Mouse (Mus musculus) gastrocnemius, postnatal 14 days (tissue): Measurements from ENCODE around the gene BC016579. TPM values are rescaled to one million over a fixed set of nuclear protein-coding genes. Genes with fewer than 3 reads are reported as not detected.
A peak's percentile ranks its signal among the peaks of the same experiment; 100 is the strongest.

ENCODE experiments used
- DNase-seq: peaks from one replicate; pipeline ENCODE4 v3.0.0; 2021; ENCODE audit warnings: mixed read lengths
- intact Hi-C: fragments of 180-260 bp; cut with DNase I; formaldehyde crosslinking; loops from one replicate; pipeline ENCODE4 v1.15.1; 2025; ENCODE audit warnings: low total_unique reads
- total RNA-seq, 2 experiments: library from RNA; stranded (reverse); gene quantifications; 2 replicates each; pipeline ENCODE4 v1.2.3; 2021

Gene BC016579
- total RNA-seq, 2 experiments from 2014 or later = not detected

GRCm38 (mm10) chr16:45651497-45651896 is 2.4 kb downstream of the BC016579 start:
- intact Hi-C loops = no loop called here
- no peak for DNase-seq

GRCm38 (mm10) chr16:45644380-45644779 is 9.5 kb downstream of the BC016579 start:
- DNase-seq = peak; percentile 10
- intact Hi-C loops = no loop called here

- intact Hi-C loops = no loop called here
- DNase-seq = no peak
These were observed 9.9 kb downstream of the BC016579 start for GRCm38 (mm10) chr16:45643944-45644343.

GRCm38 (mm10) chr16:45641301-45641700 is 12.6 kb downstream of the BC016579 start:
- DNase-seq = no peak
- intact Hi-C loops = no loop called here

GRCm38 (mm10) chr16:45640070-45640762 is 13.7 kb downstream of the BC016579 start:
- DNase-seq = no peak
- intact Hi-C loops = no loop called here

GRCm38 (mm10) chr16:45635826-45636225 is 18.0 kb downstream of the BC016579 start:
- intact Hi-C loops = no loop called here
- no peak for DNase-seq

GRCm38 (mm10) chr16:45632420-45632819 is 21.4 kb downstream of the BC016579 start:
- no peak for DNase-seq
- intact Hi-C loops = loop anchor here (5.0 kb wide), 1 partner anchor 435 kb away; no protein-coding TSS in a partner anchor

- intact Hi-C loops = loop anchor here (5.0 kb wide), 1 partner anchor 433 kb away; no protein-coding TSS in a partner anchor
- peak; percentile 62 for DNase-seq
These were observed 23.4 kb downstream of the BC016579 start for GRCm38 (mm10) chr16:45630347-45630960.

GRCm38 (mm10) chr16:45629497-45630105 is 24.3 kb downstream of the BC016579 start:
- DNase-seq = no peak
- intact Hi-C loops = loop anchor here (5.0 kb wide), 1 partner anchor 432 kb away; no protein-coding TSS in a partner anchor

GRCm38 (mm10) chr16:45625342-45625741 is 28.5 kb downstream of the BC016579 start:
- intact Hi-C loops = no loop called here

GRCm38 (mm10) chr16:45624791-45625190 is 29.1 kb downstream of the BC016579 start:
- intact Hi-C loops = no loop called here
- DNase-seq = no peak

More at GRCm38 (mm10) chr16:45625342-45625741, 28.5 kb downstream of the BC016579 start:
- no peak for DNase-seq

GRCm38 (mm10) chr16:45623230-45623629 is 30.6 kb downstream of the BC016579 start:
- intact Hi-C loops = no loop called here

GRCm38 (mm10) chr16:45619751-45620375 is 34.0 kb downstream of the BC016579 start:
- intact Hi-C loops = no loop called here

More at GRCm38 (mm10) chr16:45623230-45623629, 30.6 kb downstream of the BC016579 start:
- DNase-seq = no peak

GRCm38 (mm10) chr16:45615944-45616343 is 37.9 kb downstream of the BC016579 start:
- DNase-seq = no peak
- intact Hi-C loops = no loop called here

More at GRCm38 (mm10) chr16:45619751-45620375, 34.0 kb downstream of the BC016579 start:
- DNase-seq = no peak

GRCm38 (mm10) chr16:45613247-45613646 is 40.6 kb downstream of the BC016579 start:
- no peak for DNase-seq
- intact Hi-C loops = no loop called here

- intact Hi-C loops = no loop called here
- no peak for DNase-seq
These were observed 43.6 kb downstream of the BC016579 start, which contains the start of gene Gcsam for GRCm38 (mm10) chr16:45610267-45610666. TSS of gene Gcsam (plus strand) at chr16:45610380.

- intact Hi-C loops = no loop called here
- DNase-seq = peak; percentile 4
These were observed 44.6 kb downstream of the BC016579 start for GRCm38 (mm10) chr16:45609300-45609699.

GRCm38 (mm10) chr16:45608481-45608954 is 45.4 kb downstream of the BC016579 start:
- intact Hi-C loops = no loop called here
- no peak for DNase-seq

GRCm38 (mm10) chr16:45595494-45595893 is 58.4 kb downstream of the BC016579 start:
- intact Hi-C loops = no loop called here
- DNase-seq = no peak

GRCm38 (mm10) chr16:45593656-45594055 is 60.2 kb downstream of the BC016579 start:
- DNase-seq = no peak
- intact Hi-C loops = no loop called here
